Mouse (Mus musculus) spleen, postnatal 10 days (tissue): ENCODE data around the gene Timeless.
"Not testable (repeated sequence)": the region's sequence is repeated elsewhere in the genome, so short reads cannot be mapped to it uniquely, and the experiment has no call there.

Experiments used
- DNase-seq, 2 experiments: peaks; one replicate each; pipeline ENCODE4 v3.0.0; 2021 to 2022; ENCODE audit warnings: low spot score in 2 of 2

The Timeless gene

DNA sequence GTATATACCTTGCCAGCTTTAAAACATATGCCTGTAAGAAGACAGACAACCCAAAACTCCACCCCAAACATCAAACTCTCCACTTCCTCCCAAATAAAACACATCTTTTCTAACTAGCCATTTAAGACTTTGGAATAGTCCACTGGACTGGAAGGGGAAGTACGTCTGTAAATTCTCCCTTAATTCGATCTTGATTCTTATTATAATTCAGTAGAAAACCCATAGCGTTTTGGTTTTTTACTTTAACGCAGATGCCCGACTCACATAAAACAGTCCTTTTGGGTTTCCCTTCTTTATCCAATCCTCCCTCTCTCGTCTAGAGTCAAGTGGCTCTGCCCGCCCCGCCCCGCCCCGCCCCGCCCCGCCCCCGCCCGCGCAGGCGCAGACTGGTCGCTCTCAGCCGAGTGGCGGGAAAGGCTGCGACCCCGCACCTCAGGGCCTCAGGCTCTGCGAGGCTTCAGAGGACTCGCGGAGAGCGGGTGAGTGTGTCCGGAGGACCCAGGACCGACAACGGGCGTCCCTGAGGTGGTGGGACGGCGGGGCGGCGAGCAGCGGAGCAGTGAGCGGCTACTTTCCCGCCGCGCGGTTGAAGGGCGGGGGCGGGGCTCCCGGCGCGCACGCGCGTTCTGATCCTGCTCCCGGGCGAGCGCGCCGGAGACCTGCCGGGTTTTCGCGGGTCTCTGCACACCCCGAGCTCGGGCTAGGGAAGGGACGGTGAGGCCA lies at the start of gene Timeless:
Gene Timeless, plus strand, starts transcription at position 369 of the 723 bp plus-strand sequence.
- peak; percentile 93 to 99 for DNase-seq

DNA sequence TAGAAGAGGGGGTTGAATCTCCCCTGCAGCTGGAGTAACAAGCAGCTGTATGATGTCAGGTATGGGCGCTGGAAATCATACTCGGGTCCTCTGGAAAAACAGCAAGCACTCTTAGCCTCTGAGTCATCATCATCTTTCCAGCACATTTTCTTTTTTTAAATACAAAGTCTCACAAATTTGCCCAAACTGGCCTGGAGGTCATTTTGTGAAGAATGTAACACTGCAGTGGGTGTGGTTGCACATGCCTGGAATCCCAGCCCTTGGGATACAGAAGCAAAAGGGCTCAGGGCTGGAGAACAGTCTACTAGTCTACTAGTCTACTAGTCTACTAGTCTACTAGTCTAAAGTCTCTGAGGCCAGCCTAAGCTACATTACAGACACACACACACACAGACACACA lies 47.6 kb upstream of the Timeless start:
- DNase-seq = no peak

DNA sequence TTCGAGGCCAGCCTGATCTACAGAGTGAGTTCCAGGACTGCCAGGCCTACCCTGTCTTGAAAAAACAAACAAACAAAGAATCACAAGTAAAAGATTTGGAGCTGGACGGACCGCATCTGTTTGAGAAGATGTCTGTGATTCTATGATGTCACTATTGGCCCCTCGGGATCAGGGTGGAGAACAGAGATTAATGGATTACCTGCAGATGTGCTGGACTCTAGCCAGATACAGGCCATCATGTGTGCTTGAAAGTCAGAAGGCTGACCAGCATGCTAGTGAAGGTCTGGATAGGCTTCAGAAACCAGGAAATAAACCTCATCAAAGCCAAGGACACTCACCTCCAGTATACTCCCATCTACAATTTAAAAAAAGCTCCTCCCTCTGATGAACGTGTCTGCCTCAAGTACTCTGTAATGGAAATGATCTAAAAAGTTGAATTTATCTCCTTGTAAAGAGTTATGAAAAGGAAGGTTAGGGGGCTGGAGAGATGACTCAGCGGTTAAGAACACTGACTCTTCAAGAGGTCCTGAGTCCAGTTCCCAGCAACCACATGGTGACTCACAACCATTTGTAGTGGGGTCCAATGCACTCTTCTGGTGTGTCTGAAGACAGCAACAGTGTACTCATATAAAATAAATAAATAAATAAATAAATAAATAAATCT lies 46.5 kb upstream of the Timeless start:
- no peak for DNase-seq

DNA sequence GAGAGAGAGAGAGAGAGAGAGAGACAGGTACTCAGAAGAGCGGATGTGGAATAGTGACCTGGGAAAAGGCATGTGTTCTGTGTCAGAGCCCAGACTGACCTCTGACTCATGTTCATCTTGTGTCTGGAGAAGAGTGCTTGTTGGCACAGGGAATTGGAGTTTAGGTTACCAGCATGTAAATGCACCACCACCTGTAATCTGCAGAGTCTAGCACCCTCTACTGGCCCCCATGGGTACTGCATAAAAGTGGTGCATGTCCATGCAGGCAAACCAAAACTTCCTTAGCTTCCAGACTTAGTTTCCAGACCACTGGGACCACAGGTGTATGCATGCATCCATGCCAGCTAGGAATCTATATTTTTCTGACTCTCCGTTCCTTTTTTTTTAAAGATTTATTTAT lies 45.9 kb upstream of the Timeless start:
- peak; percentile 85 to 90 for DNase-seq

DNA sequence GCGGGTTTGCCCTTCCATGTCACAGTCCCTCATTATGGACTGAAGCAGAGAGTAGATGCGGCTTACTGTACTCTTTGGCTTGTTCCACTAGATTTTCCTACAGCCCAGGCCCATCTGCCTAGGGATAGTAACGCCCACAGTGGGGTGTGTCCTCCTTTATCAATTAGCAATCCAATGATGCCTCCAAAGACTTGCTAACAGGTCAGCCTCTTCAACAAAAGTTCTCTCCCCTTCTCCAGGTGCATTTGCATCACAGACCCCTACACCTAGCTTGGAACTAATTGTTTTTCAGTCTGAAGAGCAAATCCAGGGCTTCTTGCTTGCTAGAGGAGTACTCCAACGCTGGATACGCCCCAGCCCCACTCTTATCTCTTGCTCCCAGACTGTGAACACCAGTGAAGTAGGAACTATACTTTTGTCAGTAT lies 44.7 kb upstream of the Timeless start:
- peak; percentile 48 to 66 for DNase-seq

DNA sequence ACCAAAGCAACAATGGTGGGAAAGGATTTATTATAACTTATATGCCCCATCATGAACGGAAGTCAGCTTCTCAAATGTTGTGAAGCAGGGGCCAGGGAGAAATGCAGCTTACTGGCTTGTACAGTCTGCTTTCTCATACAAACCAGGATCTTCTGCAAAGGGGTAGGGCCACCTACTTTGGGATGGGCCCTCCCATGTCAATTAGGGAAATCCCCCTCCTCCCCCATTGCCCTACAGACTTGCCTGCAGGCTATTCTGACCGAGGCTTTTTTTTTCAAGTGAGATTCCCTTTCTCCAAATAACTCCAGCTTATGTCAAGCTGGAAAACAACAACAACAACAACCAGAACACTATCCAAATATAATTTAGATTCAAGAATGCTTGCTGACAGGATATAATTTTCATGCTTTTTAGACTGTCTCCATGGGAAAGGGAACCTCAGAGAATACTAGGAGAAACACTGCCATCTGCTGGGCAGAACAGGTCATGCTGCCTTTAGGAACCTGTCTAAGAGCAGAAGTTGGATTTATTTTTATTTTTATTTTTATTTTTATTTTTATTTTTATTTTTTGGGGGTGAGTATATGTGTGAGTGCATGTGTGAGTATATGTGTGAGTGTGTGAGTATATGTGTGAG lies 43.5 kb upstream of the Timeless start:
- DNase-seq = peak; percentile 72 to 87

DNA sequence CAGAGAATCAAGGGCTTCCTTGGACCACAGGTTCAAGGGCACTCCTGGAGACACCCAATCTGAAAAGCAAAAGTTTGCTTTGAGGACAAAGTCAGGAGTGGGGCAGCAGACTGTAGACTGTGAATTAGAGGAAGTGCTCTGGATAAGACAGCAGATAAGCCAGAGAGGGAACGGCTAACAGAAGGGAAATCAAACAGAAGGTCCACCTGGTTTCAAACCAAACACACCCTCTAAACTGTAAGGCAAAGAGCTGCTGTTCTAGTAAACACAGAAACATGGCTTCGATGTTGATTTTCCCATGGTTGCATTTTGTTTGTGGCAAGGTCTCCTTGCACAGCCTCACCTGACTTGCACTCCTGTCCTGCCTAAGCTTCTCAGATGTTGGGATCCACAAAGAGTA lies 40.4 kb upstream of the Timeless start:
- no peak for DNase-seq

DNA sequence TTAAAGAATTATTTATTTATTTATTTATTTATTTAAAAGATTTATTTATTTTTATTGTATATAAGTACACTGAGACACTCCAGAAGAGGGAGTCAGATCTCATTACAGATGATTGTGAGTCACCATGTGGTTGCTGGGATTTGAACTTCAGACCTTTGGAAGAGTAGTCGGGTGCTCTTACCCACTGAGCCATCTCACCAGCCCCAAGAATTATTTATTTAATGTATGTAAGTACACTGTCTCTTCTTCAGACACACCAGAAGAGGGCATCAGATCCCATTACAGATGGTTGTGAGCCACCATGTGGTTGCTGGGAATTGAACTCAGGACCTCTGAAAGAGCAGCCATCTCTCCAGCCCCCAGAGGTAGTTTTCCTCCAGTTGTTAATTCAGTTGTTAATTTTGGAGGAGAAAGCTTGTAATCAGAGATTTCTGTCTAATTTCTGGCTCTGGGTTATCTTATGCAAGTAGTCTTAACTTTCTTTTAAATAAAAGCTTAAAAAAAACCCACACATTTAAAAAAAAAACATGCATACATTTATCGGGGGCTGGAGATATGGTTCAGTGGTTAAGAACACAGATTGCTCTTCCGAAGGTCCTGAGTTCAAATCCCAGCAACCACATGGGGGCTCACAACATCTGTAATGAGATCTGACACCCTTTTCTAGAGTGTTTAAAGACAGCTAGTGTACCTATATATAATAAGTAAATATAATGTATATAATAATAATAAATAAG lies 39.7 kb upstream of the Timeless start:
- not testable (repeated sequence) for DNase-seq

DNA sequence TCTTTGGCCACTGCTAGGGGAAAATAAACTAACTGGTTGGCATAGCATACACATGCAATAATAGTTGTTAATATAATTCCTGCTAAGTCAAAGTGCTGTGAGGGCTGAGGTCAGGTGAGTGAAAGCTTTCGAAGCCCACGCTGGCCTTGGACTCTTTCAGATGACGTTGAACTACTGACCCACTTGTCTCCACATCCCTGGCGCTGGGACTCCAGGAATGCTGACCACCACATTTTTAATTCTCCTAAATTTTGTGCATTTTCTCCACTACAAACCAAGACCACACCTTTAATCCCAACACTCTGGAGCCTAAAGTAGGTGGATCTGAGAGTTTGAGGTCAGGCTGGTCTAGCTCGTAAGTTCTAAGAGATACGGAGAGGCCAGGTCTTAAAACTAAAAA lies 38.8 kb upstream of the Timeless start:
- no peak for DNase-seq

DNA sequence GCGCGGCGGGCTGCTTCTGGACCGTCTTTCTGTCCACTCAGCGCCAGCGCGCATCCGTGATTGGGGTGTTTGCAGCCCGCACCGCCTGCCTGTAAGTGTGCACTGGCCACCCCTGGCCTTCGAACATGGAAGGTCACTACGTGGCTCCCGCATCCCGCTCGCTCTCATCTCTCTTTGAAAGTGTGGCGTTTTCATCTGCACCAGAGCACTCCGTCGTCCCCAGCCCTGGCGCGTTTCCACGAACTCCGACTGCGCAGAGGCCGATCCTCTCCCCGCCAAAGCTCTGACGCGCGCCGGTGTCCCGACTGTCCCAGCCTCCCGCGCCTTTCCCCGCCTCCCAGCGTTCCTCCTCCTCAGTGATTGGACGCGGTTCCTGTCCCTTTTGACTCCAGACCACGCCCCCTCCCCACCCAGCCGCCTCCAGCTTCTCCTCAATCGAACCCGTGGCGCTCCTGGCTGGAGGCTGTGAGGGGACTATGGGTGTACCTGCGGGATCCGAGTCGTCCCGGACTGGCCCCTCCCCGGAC lies 37.8 kb upstream of the Timeless start, which contains the start of gene Gls2:
Gene Gls2, plus strand, starts transcription at position 434 of the 527 bp plus-strand sequence.
- DNase-seq = peak; percentile 88 to 97

DNA sequence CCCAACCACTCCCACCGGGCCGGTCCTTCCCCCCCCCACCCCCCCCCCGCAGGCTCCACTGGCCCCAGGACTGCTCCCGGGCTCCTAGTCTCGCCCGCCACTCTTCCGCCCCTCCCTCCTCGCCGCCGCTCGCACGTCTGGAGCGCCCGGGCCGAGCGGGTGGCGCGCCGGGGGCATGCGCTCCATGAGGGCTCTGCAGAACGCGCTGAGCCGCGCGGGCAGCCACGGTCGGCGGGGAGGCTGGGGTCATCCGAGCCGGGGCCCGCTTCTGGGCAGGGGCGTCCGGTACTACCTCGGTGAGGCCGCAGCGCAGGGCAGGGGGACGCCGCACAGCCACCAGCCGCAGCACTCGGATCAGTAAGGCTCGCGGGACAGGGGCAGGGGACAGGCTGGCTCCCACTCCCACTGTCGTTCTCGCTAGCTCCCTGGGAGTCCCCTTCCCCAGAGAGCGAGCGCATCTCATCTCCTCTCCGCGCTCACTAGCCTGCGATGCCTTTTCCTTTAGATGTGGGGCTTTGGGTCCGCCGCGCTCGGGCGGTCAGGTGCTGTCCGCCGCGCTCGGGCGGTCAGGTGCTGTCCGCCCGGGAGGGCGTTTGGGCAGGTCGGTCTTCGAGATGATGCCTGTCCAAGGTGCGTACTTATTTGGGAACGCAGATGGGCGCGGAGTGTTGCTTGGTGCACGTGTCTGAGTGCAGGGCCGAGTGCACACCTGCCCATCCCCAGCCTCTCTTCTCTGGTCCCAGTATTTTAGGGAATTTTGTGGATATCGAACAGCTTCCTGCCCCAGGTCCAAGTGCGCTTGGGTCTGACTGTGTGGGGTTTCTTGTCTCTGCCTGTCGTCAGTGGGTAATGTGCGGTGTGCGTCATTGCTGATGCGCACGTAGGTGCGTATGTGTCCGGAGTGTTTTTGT lies 37.1 kb upstream of the Timeless start:
- DNase-seq = no peak

DNA sequence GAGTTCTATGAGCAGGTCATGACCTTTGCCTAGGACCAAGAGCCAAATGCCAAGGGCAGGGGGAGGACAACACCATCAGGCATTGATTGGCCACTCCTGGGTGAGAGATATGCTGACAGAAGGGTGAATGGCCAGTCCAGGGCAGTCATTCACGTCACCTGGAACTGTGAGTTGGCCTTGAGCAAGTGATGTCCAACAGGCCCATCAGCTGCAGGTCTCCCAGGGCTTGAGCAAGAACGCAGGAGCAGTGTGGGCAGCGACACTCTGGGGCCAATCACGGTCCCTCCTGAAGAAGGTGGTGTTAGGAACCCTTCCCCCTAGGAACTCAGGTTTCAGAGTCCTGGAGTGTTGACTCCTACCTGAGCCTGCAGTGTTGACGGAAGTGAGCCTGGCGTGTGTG lies 30.0 kb upstream of the Timeless start:
- DNase-seq = no peak

DNA sequence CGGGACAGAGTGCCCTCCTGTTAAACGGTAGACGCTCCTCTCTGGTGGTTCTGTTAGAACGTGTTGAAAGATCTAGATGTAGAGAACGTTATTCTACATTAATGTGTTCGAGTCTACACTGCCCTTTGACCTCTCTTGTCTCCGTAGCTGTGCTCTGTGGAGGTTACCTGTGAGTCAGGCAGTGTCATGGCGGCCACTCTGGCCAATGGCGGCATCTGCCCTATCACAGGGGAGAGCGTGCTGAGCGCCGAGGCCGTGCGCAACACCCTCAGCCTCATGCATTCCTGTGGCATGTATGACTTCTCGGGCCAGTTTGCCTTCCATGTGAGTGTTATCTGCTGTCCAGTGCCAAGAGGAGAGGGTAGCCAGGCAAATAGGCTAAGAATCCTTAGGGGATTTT lies 26.9 kb upstream of the Timeless start:
- DNase-seq = no peak

DNA sequence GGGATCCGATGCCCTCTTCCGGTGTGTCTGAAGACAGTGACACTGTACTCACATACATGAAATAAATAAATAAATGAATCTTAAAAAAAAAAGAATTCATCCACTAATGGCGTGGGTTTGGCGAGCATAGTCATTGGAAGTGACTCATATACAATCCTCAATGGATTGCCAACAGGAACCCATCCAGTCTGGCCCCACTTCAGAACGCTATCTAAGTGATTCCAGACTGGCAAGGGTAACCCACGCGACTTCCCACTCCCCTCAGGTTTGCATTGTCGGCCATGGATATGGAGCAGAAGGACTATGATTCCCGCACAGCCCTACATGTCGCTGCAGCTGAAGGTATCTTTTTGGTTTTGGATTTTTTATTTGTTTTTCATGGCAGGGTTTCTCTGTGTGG lies 23.5 kb upstream of the Timeless start:
- DNase-seq = no peak

DNA sequence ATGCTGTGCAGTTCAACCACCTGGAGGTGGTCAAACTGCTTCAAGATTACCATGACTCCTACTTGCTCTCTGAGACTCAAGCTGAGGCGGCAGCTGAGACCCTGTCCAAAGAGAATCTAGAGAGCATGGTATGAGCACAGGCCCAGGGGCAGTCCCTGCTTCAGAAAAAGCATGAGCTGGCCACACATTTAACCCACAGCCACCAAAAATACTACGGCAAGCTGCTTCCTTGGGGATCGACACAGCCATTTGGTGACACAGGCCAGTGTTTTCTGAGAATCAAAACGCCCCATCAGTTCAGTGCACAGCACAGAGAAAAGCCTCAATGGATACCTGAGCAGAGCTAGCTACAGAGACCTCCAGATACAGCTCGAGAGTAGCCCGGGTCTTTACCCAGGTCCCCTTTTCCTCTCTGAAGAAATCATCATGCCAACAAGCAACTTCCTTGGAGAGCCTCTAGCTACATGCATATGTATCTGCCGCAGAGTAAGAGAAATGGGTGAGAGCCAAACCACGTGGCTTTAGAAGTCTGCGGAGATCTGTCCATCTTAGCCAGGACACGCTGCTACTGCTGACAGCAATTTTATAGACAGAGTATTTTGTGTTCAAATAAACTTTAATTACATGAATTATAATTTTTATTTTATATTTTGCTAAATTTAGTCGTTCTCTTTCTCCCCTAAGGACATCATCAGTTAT lies 22.4 kb upstream of the Timeless start:
- no peak for DNase-seq

DNA sequence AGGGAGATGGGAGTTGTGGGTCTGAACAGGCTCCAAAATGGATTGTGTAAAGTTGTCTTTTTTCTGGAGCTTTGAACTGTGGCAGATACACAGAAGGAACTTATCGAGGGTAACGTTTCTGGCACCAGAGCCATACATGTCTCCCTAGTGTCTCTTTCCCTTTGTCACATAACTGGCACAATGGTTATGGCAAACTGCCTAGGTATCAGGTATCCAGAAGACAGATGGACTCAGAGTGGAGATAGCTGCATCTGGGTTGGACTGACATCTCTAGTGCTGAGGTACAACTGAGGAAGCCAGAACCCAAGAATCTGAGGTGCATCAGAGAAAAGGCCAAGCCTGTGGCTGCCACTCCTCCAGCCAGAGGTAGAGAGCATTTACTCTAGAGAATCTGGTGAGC lies 21.7 kb upstream of the Timeless start:
- no peak for DNase-seq

DNA sequence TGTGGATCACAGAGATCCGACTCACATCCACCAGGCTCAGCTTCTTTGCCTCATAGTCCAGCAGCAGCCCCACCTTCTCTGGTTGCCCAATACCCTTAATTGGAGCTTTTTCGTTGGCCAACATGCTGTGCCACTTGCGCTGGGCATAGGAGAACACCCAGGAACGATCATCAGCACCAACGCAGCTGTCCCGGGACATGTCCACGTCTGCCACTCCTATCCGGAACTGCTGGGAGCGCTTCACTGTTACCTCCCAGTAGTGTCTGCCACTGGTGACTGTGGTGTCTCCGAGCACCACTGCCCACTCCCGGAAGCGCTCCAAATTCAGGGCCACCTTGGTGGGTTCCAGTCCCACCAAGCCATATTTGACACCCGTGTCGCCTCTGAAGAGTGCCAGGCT lies 20.9 kb upstream of the Timeless start:
- DNase-seq = peak; percentile 27 to 40

DNA sequence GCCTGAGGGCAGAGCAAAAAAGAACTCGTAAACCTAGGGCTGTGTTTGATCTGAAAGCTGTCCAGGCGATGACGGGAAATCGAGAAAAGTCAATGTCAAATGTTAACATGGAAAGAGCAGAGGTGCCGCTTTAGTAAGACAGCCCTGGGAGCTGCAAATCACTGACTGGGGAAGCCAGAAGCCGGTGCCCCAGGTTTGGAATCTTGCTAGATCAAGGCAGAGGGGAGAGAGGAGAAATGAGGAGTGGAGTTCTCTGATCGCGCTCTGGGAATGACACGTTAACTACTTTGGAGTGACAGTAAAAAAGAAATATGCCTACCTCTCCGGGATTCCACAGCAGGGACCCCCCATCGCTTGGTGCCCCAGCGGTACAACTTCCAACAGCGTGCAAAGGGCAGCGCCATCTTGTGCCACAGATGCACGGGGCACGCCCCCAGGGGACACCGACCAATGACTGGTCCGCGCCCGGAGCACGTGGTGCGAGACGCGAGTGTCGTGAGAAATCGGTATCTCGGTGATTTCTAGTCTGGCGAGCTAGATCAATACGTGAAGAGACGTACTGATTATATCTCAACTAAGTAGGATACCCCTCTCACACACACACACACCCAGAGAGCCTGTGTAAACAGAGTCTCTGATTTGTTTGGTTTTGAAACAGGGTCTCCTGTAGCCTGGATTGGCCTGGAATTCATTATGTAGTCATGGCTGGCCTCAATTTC lies 20.3 kb upstream of the Timeless start, which contains the start of gene Spryd4:
Gene Spryd4, minus strand, starts transcription at position 418 of the 719 bp plus-strand sequence.
- DNase-seq = peak; percentile 84 to 94

DNA sequence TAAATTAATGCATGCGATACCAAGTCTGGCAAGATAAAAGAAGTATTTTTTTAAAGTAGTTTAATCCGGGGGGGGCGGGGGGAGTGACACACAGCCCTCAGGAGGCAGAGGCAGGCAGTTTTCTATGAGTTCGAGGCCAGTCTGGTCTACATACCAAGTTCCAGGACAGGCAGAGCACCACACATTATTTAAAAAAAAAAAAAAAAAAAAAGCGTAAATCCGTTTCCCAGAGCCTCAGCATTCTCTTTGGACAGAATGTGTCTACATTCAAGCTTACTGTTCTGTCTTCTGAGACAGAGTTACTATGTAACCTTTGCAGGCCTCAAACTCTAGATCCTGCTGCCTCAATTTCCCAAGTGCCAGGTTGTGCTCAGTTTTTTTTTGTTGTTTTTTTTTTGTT lies 19.7 kb upstream of the Timeless start:
- DNase-seq = no peak
